Mouse (Mus musculus) lung, postnatal 0 days (tissue): ENCODE results near the gene Gm20458. TPM values are rescaled to one million over a fixed set of nuclear protein-coding genes. Genes with fewer than 3 reads are reported as not detected.
A peak's percentile ranks its signal among the peaks of the same experiment; 100 is the strongest.

Source experiments
- ATAC-seq: fragments of 200-750 bp; cut with Nextera tagmentation; 2 replicates; pipeline ENCODE4 v1.8.0; 2017; ENCODE audit warnings: moderate library complexity
- DNase-seq: peaks from one replicate; pipeline ENCODE4 v3.0.0-alpha.2; 2016; ENCODE audit warnings: low spot score
- H3K27ac ChIP-seq: fragments of 300-500 bp; sonication (generic); 2 replicates; pipeline ENCODE4 v1.5.1; 2014; ENCODE audit warnings: antibody characterized with exemption, mild to moderate bottlenecking, low read length, mixed read lengths
- H3K27me3 ChIP-seq: fragments of 300-500 bp; sonication (generic); replicated peaks from 2 replicates; pipeline ENCODE4 v1.6.1; 2014; ENCODE audit warnings: low read length, mixed read lengths; ENCODE audit not compliant: insufficient read depth
- H3K36me3 ChIP-seq: fragments of 300-500 bp; sonication (generic); 2 replicates; pipeline ENCODE4 v1.6.1; 2014; ENCODE audit warnings: low read length, mixed read lengths; ENCODE audit not compliant: insufficient read depth
- H3K4me1 ChIP-seq: fragments of 300-500 bp; sonication (generic); 2 replicates; pipeline ENCODE4 v1.6.1; 2014; ENCODE audit warnings: antibody characterized with exemption, low read depth, low read length, mixed read lengths; ENCODE audit not compliant: insufficient read depth
- H3K4me2 ChIP-seq: fragments of 300-500 bp; sonication (generic); replicated peaks from 2 replicates; pipeline ENCODE4 v1.6.1; 2014; ENCODE audit warnings: low read depth, mild to moderate bottlenecking, low read length, moderate library complexity, mixed read lengths
- H3K4me3 ChIP-seq: fragments of 300-500 bp; sonication (generic); 2 replicates; pipeline ENCODE4 v1.5.1; 2014; ENCODE audit warnings: low read depth, low read length
- H3K9ac ChIP-seq: fragments of 300-500 bp; sonication (generic); replicated peaks from 2 replicates; pipeline ENCODE4 v1.6.1; 2014; ENCODE audit warnings: low read depth, mild to moderate bottlenecking
- H3K9me3 ChIP-seq: fragments of 300-500 bp; sonication (generic); 2 replicates; pipeline ENCODE4 v1.6.1; 2016; ENCODE audit warnings: low read length, mixed read lengths
- CTCF ChIP-seq: IDR thresholded peaks from 2 replicates; pipeline ENCODE4 v1.5.1; 2016; ENCODE audit warnings: antibody characterized with exemption, mild to moderate bottlenecking
- EP300 ChIP-seq: IDR thresholded peaks from 2 replicates; pipeline ENCODE4 v1.6.1; 2016; ENCODE audit warnings: antibody characterized with exemption, mild to moderate bottlenecking, control low read depth
- WGBS: fragments of 180-500 bp; shearing (Covaris S2); extraction: QIAGEN DNeasy Blood & Tissue Kit; methylation state at CpG from one replicate; pipeline ENCODE4 v1.1.7; 2014; 5-methylcytosine and 5-hydroxymethylcytosine counted together
- polyA plus RNA-seq: library from polyadenylated mRNA; unstranded; fragments of >200 nt; fragmentation: Nextera tagmentation; extraction: Ambion mirVana; gene quantifications from 2 replicates; pipeline ENCODE4 v1.2.1, GENCODE M21; 2015

Gm20458 gene
- polyA plus RNA-seq, 1 experiment from 2014 or later: 23.5 TPM

DNA sequence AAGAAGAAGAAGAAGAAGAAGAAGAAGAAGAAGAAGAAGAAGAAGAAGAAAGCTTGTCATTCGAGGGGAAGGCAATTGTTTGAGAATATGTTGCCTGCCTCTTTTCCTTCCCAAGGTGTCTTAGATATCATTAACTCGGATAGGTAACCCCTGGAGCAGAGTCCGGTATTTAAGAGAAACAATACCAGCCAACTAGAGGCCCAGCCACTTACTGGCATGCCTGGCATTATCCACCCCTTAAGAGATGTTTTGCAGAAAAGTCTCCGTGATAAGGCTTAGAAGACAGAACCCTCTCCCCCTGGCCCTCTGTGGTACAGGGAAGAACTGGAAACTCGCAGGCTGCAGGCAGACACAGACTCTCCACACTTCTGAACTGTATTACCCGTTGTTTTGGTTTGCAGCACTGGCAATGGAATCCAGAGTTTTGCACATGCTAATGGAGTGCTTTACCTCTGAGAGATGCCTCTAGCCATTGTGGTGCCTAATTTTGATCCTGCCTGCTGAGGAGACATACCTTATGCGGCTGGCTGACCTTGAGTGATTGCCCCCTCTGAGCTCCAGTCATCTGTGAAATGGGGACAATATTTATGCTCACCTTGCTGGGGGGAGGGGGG lies 6.8 kb upstream of the Gm20458 start:
- ATAC-seq (no peak), DNase-seq (no peak)
- no peaks in the 10 kb centered on the region for H3K36me3 ChIP-seq
- no peaks in the 10 kb centered on the region for H3K27me3 ChIP-seq
- no peak for TF ChIP-seq EP300
- TF ChIP-seq CTCF: no peak
- H3K27ac ChIP-seq: peak overlapping the region; percentile 90
- WGBS: 53% methylated on average over 7 of the region's 7 CpGs
- no peaks in the 10 kb centered on the region for H3K9me3 ChIP-seq
- H3K4me2 ChIP-seq: no peak overlapping the region
- no peak overlapping the region for H3K9ac ChIP-seq
- H3K4me3 ChIP-seq: no peak overlapping the region
- peaks cover 41% of the 10 kb centered on the region for H3K4me1 ChIP-seq

DNA sequence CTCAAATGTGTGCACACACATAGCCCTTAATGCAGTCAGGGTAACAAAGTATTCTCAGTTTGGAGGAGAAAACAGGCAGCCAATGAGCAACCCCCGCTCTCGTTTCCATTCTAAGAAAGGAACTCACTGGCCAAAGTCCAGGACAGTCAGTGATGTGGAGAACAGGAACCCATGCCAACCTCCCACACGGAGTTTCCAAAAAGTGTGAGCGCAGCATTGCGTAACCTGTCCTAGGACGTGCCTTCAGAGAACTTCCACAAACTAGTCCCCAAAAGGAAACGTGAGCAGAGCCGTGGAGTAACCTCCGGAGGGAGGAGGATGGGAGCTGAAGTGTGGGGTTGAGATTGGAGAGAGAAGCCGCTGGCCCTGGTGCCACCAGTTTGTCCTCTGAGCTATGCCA lies 5.9 kb upstream of the Gm20458 start:
- Histone ChIP-seq H3K4me2 (peak overlapping the region; percentile 25; the same call in 1 of the 2 replicates), H3K27me3 (no peaks in the 10 kb centered on the region), H3K9me3 (no peaks in the 10 kb centered on the region), H3K36me3 (no peaks in the 10 kb centered on the region), H3K27ac (peak overlapping the region; percentile 90), H3K4me1 (peaks cover 41% of the 10 kb centered on the region), H3K4me3 (no peak overlapping the region), H3K9ac (no peak overlapping the region)
- DNase-seq (peak; percentile 96), ATAC-seq (peak; percentile 67)
- TF ChIP-seq EP300 (peak; percentile 71), CTCF (no peak)
- WGBS: 11% methylated on average over 10 of the region's 10 CpGs

DNA sequence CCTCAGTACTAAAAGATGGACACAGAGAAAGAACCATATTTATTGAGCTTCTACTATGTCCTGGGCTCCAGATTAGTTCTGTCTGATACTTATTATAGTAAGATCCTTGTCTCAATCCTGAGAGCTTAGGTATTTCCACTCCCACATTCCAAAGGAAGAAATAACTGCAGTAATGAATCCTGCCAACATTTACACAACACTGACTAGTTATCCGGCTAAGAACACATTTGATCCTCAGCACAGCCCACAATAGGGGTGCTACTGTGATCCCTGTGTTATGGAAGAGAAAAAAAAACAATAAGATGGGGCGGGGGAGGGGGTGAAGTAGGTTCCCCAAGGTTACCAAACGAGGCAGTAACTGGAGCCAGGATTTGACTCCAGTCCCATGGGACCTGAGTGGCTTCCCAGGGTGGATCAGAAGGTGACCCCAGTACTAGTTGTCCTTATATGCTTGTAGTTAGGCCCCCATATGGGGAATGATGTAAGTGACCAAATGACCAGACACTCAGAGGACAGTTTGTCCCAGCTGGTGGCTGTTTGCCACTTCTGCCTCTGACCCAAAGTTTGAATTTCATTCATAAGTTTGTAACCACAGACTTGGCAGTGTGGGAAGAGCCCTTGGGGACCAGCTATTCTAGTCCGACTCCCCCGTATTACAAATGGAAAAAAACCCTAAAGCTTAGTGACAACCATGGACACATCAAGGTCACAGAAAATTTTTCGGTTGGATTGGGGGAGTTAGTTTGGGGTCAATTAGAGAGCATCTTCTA lies 5.2 kb upstream of the Gm20458 start:
- TF ChIP-seq CTCF (no peak), EP300 (peak; percentile 47)
- DNase-seq: peak; percentile 90
- peaks cover 41% of the 10 kb centered on the region for H3K4me1 ChIP-seq
- H3K27ac ChIP-seq: peak overlapping the region; percentile 90
- no peaks in the 10 kb centered on the region for H3K9me3 ChIP-seq
- 35% methylated on average over 6 of the region's 6 CpGs for WGBS
- H3K4me3 ChIP-seq: no peak overlapping the region
- no peaks in the 10 kb centered on the region for H3K27me3 ChIP-seq
- no peaks in the 10 kb centered on the region for H3K36me3 ChIP-seq
- peak overlapping the region; percentile 25; the same call in 1 of the 2 replicates for H3K4me2 ChIP-seq
- no peak overlapping the region for H3K9ac ChIP-seq
- ATAC-seq: peak; percentile 31

DNA sequence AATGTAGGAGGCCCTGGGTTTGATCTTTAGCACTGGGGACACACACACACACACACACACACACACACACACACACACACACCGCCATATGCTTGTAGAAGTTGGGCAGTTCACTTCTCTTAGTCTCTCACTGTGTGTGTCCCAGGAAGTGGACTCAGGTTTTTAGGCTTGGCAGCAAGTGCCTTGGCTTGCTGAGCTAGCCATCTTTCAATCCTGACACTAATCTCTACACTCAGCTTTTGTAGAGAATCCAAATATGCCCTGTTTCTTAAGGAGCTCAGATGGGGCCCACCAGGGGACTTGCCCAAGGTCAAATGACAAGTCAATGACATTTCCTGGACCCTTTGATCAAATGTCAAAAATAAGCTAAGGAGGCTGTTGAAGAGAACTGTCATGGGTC lies 4.4 kb upstream of the Gm20458 start:
- Histone ChIP-seq H3K27ac (peak overlapping the region; percentile 90), H3K4me1 (peaks cover 41% of the 10 kb centered on the region), H3K27me3 (no peaks in the 10 kb centered on the region), H3K36me3 (no peaks in the 10 kb centered on the region), H3K9ac (no peak overlapping the region), H3K4me2 (peak overlapping the region; percentile 47), H3K4me3 (no peak overlapping the region), H3K9me3 (no peaks in the 10 kb centered on the region)
- TF ChIP-seq EP300 (no peak), CTCF (no peak)
- DNase-seq: no peak
- WGBS: 54% methylated on average over 1 of the region's 1 CpGs
- ATAC-seq: no peak

DNA sequence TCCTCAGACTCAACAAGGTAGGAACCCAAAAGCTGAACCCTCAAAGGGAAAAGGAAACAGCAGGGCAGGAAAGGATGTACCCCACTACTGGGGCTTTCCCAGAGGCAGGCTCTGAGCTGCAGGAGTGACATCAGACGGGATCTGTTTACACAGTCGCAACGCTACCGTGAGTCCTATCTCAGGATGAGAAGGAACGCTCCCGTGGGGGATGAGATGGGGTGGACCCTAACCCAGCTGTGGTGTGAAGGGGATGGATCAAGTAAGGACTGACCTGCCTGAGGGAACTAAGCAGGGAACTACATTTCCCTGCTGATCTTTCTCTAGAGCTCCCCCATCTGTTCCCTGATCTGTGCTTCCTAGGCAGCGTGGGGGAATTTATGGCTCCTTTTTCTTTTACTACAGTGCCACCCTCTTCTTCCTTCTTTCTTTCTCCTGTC lies 3.9 kb upstream of the Gm20458 start, which contains the start of gene Sys1:
Gene Sys1 (plus strand): TSS at position 101 of the 437 bp plus-strand sequence.
- no peak for ATAC-seq
- Histone ChIP-seq H3K27ac (peak within 1 kb of the TSS; percentile 90), H3K4me1 (peaks cover 41% of the 10 kb centered on the region), H3K9me3 (no peaks in the 10 kb centered on the region), H3K36me3 (no peaks in the 10 kb centered on the region), H3K4me2 (peak within 1 kb of the TSS; percentile 47), H3K9ac (no peak within 1 kb of the TSS), H3K4me3 (no peak within 1 kb of the TSS), H3K27me3 (no peaks in the 10 kb centered on the region)
- peak; percentile 60 for DNase-seq
- WGBS: 2% methylated on average over 7 of the region's 7 CpGs
- TF ChIP-seq CTCF (peak; percentile 46), EP300 (no peak)

DNA sequence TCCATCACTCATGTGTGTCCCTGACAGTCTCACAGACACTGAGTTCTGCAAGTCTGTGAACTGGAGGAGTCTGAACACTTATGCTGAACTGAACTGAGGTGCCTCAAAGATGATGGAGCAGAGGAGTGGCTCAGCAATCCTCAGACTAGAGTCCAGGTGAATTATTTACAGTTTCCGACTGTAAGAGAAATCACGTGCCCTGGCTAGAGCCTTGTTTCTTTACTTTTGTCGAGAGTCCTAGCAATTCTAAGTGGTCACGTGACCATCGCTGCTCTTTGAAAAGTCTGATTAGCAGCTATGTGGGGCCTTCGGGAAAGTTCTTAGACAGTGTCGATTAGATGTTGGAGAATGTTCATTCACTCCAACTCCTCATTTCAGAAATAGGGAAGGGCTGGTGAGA lies 2.8 kb upstream of the Gm20458 start:
- Histone ChIP-seq H3K27me3 (no peaks in the 10 kb centered on the region), H3K4me2 (no peak overlapping the region), H3K36me3 (no peaks in the 10 kb centered on the region), H3K4me3 (no peak overlapping the region), H3K9me3 (no peaks in the 10 kb centered on the region), H3K9ac (no peak overlapping the region), H3K27ac (peak overlapping the region; percentile 90), H3K4me1 (peaks cover 36% of the 10 kb centered on the region)
- DNase-seq (peak; percentile 96), ATAC-seq (peak; percentile 40)
- WGBS: 30% methylated on average over 7 of the region's 7 CpGs
- TF ChIP-seq CTCF: no peak
- peak; percentile 92 for TF ChIP-seq EP300
